Mouse (Mus musculus): ENCODE results near the gene Galnt17. TPM values are rescaled to one million over a fixed set of nuclear protein-coding genes. Genes with fewer than 3 reads are reported as not detected.

The Galnt17 gene
- total RNA-seq, 2 experiments from 2014 or later = 36.4 to 38.6 TPM

- Histone ChIP-seq H3K4me3 (no peak overlapping the region), H3K27ac (no peak overlapping the region)
- DNase-seq (ENCODE audit: extremely low spot score in 1 of 2, low spot score in 2 of 2) = no peak
- intact Hi-C loops (cut with DNase I) = loop anchor here (5.0 kb wide), 2 partner anchors 92 to 267 kb away; no protein-coding TSS in a partner anchor
- TF ChIP-seq CTCF (IDR thresholded peaks at IDR 0.05) = no peak
Measured at GRCm38 (mm10) chr5:130849610-130850009, 458.7 kb downstream of the Galnt17 start.

DNA sequence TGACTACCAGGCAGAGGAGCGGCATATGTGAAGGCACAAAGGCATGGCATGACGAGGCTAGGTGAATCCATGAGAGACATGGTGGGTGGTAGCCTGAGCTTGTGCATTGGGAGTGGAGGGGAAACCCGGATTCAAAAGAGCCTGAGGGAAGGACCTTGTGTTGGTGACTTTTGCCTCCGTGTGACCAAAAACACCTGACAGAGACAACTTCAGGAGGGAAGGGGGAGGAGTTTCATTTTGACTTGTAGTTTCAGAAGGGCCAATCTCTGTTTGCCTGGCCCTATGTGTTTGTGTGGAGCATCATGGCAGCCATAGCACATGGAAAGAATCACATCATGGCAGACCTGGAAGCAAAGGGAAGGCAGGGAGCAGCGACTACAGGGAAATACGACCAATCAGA lies 459.7 kb downstream of the Galnt17 start:
- H3K4me3 ChIP-seq = no peak overlapping the region
- intact Hi-C loops (cut with DNase I) = no loop called here
- TF ChIP-seq CTCF (IDR thresholded peaks at IDR 0.05) = no peak
- H3K27ac ChIP-seq = no peak overlapping the region
- no peak for DNase-seq (ENCODE audit: extremely low spot score in 1 of 2, low spot score in 2 of 2)

GRCm38 (mm10) chr5:130825797-130826196 lies 482.5 kb downstream of the Galnt17 start:
- H3K4me3 ChIP-seq = no peak overlapping the region
- H3K27ac ChIP-seq = no peak overlapping the region
- no peak for DNase-seq (ENCODE audit: extremely low spot score in 1 of 2, low spot score in 2 of 2)
- intact Hi-C loops (cut with DNase I) = no loop called here
- no peak for TF ChIP-seq CTCF (IDR thresholded peaks at IDR 0.05)
